Mouse (Mus musculus) liver, embryonic 11.5 days (tissue): ENCODE measurements at regions not wholly inside any gene's neighbourhood (a gene's known extent, or its start where the extent isn't known, plus 50 kb on each side); places are given as distances from the start of the nearest gene placed in this dataset.

Source experiments
- ATAC-seq: fragments of 200-750 bp; cut with Nextera tagmentation; replicated peaks from 2 replicates; pipeline ENCODE4 v1.8.0; 2017; ENCODE audit warnings: moderate number of reproducible peaks, mild to moderate bottlenecking, moderate TSS enrichment, moderate library complexity; ENCODE audit not compliant: low FRiP score
- DNase-seq: peaks from one replicate; pipeline ENCODE4 v3.0.0-alpha.2; 2017; ENCODE audit warnings: low spot score
- H3K27ac ChIP-seq: fragments of 300-500 bp; sonication (generic); 2 replicates; pipeline ENCODE4 v1.5.1; 2014; ENCODE audit warnings: mild to moderate bottlenecking, low read depth, low read length, control low read depth
- H3K27me3 ChIP-seq: fragments of 300-500 bp; sonication (generic); replicated peaks from 2 replicates; pipeline ENCODE4 v1.6.1; 2014; ENCODE audit warnings: low read length, mixed read lengths; ENCODE audit not compliant: control insufficient read depth, insufficient read depth
- H3K36me3 ChIP-seq: fragments of 300-500 bp; sonication (generic); 2 replicates; pipeline ENCODE4 v1.6.1; 2014; ENCODE audit warnings: mild to moderate bottlenecking, low read length, moderate library complexity, mixed read lengths; ENCODE audit not compliant: control insufficient read depth, insufficient read depth
- H3K4me1 ChIP-seq: fragments of 300-500 bp; sonication (generic); replicated peaks from 2 replicates; pipeline ENCODE4 v1.6.1; 2014; ENCODE audit warnings: low read length, mixed read lengths; ENCODE audit not compliant: control insufficient read depth, insufficient read depth
- H3K4me2 ChIP-seq: fragments of 300-500 bp; sonication (generic); 2 replicates; pipeline ENCODE4 v1.6.1; 2014; ENCODE audit warnings: mild to moderate bottlenecking, control low read depth, moderate library complexity
- H3K4me3 ChIP-seq: fragments of 300-500 bp; sonication (generic); 2 replicates; pipeline ENCODE4 v1.5.1; 2014; ENCODE audit warnings: low read depth, low read length, control low read depth
- H3K9ac ChIP-seq: fragments of 300-500 bp; sonication (generic); 2 replicates; pipeline ENCODE4 v1.6.1; 2014; ENCODE audit warnings: low read depth, low read length, control low read depth
- H3K9me3 ChIP-seq: fragments of 300-500 bp; sonication (generic); 2 replicates; pipeline ENCODE4 v1.6.1; 2016; ENCODE audit warnings: low read length, inconsistent platforms, mixed read lengths; ENCODE audit not compliant: control insufficient read depth
- WGBS: fragments of 180-500 bp; shearing (Covaris S2); extraction: QIAGEN DNeasy Blood & Tissue Kit; methylation state at CpG from one replicate; pipeline ENCODE4 v1.1.7; 2014; 5-methylcytosine and 5-hydroxymethylcytosine counted together

DNA sequence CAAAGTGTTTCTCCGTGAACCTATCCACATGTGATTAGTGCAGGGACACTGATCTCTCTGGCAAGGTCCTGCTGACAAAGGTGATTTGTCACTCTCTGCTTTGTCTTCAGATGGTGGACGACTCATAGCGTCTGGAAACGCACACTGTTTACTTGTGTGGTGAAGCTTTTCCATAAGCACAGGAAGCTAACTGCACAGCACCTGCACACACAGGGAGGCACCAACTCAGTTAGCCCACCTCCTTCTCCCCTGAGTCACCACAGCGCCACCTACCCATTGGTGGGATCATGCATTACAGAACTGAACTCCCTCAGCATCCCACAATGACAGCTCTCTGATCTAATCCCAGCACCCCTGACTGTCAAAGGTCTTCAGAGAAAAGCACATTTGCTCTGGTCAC is 141.9 kb upstream of the Klf14 start:
- Histone ChIP-seq H3K4me1 (peaks cover 5% of the 10 kb centered on the region; the same call in 1 of the 2 replicates), H3K36me3 (no peaks in the 10 kb centered on the region), H3K27me3 (no peaks in the 10 kb centered on the region), H3K4me2 (no peak overlapping the region), H3K9ac (no peak overlapping the region), H3K4me3 (no peak overlapping the region), H3K9me3 (no peaks in the 10 kb centered on the region), H3K27ac (no peak overlapping the region)
- 62% methylated on average over 5 of the region's 5 CpGs for WGBS
- ATAC-seq, result no peak
- DNase-seq, result no peak

DNA sequence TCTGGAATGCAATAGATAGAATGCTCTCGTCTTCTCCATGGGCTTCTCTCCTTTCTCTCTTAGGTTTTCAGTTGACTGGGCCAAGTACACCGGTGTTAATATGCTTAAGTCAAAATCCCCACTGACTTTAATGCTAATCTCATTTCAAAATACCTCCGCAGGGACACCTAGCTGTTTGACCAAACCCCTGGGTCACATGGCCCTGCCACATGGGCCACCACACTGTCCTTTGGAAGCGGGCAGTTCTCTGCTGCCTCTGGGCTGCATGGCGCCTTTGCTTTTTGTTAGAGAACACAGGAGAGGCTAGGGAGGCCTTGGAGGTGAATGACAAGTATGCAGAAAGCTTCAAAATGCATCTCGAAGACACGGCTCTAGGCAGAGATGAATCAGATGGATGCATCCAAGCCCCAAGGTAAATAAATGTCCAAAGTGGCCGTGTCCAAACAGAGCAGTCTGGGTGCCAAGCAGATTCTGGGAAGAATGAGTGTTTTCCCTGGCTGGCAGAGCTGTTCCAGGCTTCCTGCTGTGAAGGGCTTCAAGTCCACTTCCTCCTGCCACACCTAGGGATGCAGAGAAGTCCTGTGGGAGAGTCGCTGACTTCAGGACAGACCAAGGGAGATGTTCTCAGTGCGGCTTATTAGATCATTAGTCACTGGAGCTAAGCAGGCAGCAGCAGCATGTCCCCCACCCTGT is 147.4 kb upstream of the Klf14 start:
- Histone ChIP-seq H3K9me3 (no peaks in the 10 kb centered on the region), H3K36me3 (no peaks in the 10 kb centered on the region; the same call in 1 of the 2 replicates), H3K4me2 (no peak overlapping the region), H3K27ac (no peak overlapping the region), H3K4me1 (peaks cover 22% of the 10 kb centered on the region), H3K9ac (no peak overlapping the region), H3K27me3 (no peaks in the 10 kb centered on the region), H3K4me3 (no peak overlapping the region)
- WGBS, result 71% methylated on average over 10 of the region's 10 CpGs
- DNase-seq (no peak), ATAC-seq (no peak)

DNA sequence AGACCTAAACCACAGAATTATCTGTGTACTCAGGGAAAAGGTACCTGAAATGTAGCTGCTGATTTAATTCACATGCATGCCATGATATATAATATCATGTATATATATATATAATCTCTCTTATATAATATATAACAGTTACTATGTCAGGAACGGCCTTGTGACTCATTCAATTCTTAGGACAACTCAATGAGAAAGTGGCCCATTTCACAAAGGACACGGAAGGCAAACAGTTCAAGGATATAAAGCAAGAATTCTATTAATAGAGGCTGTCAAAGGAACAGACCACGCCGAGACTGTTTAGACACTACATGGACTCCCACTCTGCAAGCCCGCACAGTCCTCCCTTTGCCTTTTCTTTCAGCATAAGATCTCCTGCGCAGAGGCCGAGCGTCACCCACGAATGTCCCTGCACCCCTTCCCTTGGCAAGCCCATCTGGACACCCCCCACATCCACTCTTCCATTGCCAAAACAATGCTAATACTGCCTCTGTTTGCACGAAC is 148.0 kb upstream of the Klf14 start:
- H3K4me1 ChIP-seq, result peaks cover 27% of the 10 kb centered on the region
- H3K4me2 ChIP-seq, result no peak overlapping the region
- H3K27ac ChIP-seq, result no peak overlapping the region
- ATAC-seq, result no peak
- no peaks in the 10 kb centered on the region for H3K9me3 ChIP-seq
- 82% methylated on average over 10 of the region's 10 CpGs for WGBS
- no peak for DNase-seq
- no peak overlapping the region for H3K4me3 ChIP-seq
- no peak overlapping the region for H3K9ac ChIP-seq
- H3K27me3 ChIP-seq, result no peaks in the 10 kb centered on the region
- no peaks in the 10 kb centered on the region; the same call in 1 of the 2 replicates for H3K36me3 ChIP-seq

DNA sequence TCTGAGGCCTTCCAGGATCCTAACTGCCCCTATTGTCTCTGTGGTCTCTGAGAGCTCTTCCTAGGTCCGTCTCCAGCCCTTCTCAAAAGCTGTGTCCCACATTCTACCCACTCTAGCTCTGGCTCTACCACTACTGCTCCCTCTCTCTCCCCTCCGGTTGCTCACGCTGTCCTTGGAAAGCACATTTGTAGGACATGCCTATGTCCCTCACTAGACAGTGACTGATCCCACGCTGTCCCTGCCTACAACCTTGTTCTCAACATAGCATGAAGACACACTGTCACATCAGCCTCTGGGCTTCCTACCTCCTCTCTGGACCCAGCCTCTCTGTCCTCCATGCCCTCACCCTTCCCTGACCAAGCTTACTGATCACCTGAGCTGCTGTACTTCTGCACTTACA is 148.5 kb upstream of the Klf14 start:
- no peaks in the 10 kb centered on the region; the same call in 1 of the 2 replicates for H3K36me3 ChIP-seq
- ATAC-seq (no peak), DNase-seq (no peak)
- H3K27me3 ChIP-seq, result no peaks in the 10 kb centered on the region
- no peaks in the 10 kb centered on the region for H3K9me3 ChIP-seq
- H3K4me3 ChIP-seq, result no peak overlapping the region
- H3K4me2 ChIP-seq, result no peak overlapping the region
- no peak overlapping the region for H3K9ac ChIP-seq
- no peak overlapping the region for H3K27ac ChIP-seq
- 77% methylated on average over 4 of the region's 4 CpGs for WGBS
- peaks cover 30% of the 10 kb centered on the region for H3K4me1 ChIP-seq

DNA sequence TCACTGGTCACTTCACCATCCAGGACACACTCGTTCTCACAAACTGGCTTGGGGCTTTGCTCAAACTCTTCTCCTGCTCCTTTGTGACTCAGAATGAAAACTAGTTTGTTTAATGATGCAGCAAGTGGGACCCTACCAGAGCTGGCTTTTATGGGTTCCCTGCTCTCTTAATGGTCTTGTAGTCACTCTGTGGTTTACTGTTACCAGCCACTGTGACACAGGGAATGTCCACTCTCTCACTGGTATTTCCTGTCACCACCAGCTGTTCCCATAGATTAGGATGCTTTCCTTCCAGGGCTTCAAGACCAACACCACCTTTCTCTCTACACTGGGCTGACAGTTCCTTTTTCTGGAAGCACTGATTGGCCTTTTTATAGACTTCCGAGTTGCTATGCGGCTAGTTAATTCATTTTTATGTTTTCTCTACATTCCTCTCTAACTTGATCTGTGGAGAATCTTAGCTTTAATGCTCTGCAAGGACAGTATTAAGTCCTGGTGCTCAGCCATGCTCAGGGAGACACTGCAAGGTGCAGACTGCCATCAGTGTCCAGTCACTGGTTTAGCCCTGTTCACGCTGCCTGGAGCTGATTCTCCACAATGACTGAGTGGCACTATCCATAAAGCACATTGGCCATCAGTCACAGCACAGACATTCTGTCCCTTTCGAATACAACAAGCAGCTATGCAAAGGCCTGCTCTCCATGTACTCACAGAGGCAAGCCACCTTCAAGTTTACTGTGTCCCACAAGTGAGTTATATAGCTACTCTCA is 149.2 kb upstream of the Klf14 start:
- Histone ChIP-seq H3K4me2 (no peak overlapping the region; the same call in 1 of the 2 replicates), H3K4me3 (no peak overlapping the region), H3K27me3 (no peaks in the 10 kb centered on the region), H3K4me1 (peaks cover 34% of the 10 kb centered on the region), H3K36me3 (no peaks in the 10 kb centered on the region; the same call in 1 of the 2 replicates), H3K9ac (no peak overlapping the region), H3K27ac (no peak overlapping the region), H3K9me3 (no peaks in the 10 kb centered on the region)
- WGBS, result 53% methylated on average over 5 of the region's 5 CpGs
- DNase-seq (no peak), ATAC-seq (no peak)

DNA sequence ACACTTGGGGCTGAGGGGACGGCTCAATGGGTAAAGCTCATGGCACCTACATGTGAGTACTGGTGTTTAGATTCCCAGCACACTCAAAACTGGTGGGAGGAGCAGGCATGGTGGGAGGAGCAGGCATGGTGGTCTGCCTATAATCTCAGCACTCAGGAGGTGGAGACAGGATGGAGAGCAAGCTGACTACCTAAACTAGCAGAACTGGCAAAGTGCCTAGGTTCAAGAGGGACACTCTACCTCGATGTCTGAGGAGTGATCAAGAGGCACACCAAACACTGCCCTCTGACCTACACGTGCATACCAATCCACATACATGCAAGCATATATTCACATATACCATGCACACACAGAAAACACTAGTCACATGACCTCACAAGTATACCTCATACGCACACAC is 150.7 kb upstream of the Klf14 start:
- peaks cover 41% of the 10 kb centered on the region for H3K4me1 ChIP-seq
- WGBS, result 93% methylated on average over 4 of the region's 4 CpGs
- H3K36me3 ChIP-seq, result no peaks in the 10 kb centered on the region; the same call in 1 of the 2 replicates
- no peaks in the 10 kb centered on the region for H3K9me3 ChIP-seq
- ATAC-seq (no peak), DNase-seq (no peak)
- H3K4me2 ChIP-seq, result no peak overlapping the region
- H3K9ac ChIP-seq, result no peak overlapping the region
- H3K4me3 ChIP-seq, result no peak overlapping the region
- H3K27ac ChIP-seq, result no peak overlapping the region
- H3K27me3 ChIP-seq, result no peaks in the 10 kb centered on the region

DNA sequence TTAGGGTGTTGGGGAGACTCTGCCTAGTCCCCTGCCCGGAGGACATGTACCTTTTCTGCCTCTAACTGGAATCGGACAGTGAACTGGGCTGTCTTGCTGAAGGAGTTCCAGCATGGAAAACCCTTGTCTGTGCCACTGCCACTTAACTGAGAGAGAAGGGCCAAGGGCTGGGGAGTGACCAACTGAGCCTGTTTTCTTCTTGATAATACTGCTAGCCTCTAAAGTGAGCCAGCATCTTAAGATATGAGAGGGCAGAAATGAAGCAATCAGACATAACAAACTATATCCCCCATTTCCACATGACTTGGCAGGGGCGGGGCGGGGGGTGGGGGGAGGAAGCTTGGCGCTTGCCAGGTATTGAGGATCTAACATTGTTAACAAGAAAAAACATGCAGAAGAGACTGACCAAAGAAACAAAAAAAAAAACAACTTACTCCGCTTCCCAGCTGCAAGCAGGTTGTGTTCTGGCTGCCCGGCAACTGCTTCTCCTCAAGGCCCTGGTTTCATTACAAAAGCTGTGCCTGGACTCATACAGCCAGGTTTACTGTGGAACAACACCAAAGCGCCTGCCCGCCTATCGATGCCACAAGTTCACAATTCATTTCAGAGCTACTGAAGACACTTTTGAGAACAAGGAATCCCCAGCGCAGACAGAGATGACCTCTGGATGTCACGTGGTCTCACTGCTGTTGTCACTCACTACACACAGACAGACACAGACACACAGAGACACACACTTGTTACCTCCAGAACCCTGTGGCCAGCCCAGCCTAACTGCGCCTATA is 153.6 kb upstream of the Klf14 start:
- ATAC-seq (peak; percentile 75), DNase-seq (no peak)
- Histone ChIP-seq H3K36me3 (no peaks in the 10 kb centered on the region), H3K9ac (peak overlapping the region; percentile 18; the same call in 1 of the 2 replicates), H3K4me2 (peak overlapping the region; percentile 46), H3K4me3 (no peak overlapping the region), H3K4me1 (peaks cover 47% of the 10 kb centered on the region), H3K27me3 (no peaks in the 10 kb centered on the region), H3K9me3 (no peaks in the 10 kb centered on the region), H3K27ac (peak overlapping the region; percentile 71)
- WGBS, result 75% methylated on average over 13 of the region's 13 CpGs

DNA sequence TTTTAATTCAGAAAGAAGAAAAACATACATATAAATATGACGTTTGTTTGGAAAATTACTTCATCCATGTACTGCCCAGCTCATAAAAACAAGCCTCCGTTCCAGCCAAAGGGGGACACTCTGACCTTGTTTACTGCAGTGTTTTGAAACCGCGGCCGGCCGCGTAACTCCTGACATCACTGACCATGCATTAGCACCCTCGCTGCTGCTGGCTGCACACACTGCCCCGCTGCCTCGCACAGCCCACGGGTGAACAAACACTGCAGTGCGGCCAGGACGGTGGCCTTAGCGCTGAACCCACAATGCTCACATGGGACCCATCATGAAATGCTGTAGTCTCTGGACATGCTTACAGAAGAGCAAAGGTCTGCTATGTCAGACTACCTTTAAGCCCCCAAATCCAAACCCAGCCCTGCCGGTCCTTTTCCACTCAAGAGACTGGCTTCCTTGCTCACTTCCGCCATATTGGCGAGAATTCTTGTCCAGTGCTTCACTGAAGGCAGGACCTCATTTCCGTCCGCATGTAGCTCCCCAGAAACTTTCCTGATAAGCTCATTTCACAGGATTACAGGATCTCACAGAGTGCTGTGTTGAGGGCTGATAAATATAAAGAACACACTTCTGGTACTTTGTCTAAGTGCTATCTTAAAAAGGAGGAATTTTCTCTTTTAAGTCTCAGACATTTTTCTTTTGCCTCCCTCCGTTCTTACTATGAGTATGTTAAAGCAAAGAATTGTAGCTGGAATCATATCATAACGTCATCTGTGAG is 154.9 kb upstream of the Klf14 start:
- Histone ChIP-seq H3K27me3 (no peaks in the 10 kb centered on the region), H3K9ac (0 out of 2 replicates have a peak overlapping the region, but pooled peaks have one; percentile 32), H3K36me3 (no peaks in the 10 kb centered on the region), H3K4me2 (peak overlapping the region; percentile 58), H3K4me1 (peaks cover 44% of the 10 kb centered on the region), H3K27ac (peak overlapping the region; percentile 60), H3K9me3 (no peaks in the 10 kb centered on the region), H3K4me3 (peak overlapping the region; percentile 16; the same call in 1 of the 2 replicates)
- DNase-seq (no peak), ATAC-seq (peak; percentile 46; the same call in 1 of the 2 replicates)
- 76% methylated on average over 21 of the region's 21 CpGs for WGBS
